Mouse (Mus musculus): ENCODE results near the gene Rnd1. TPM values are rescaled to one million over a fixed set of nuclear protein-coding genes. Genes with fewer than 3 reads are reported as not detected.

The Rnd1 gene
- polyA plus RNA-seq, 1 experiment from 2014 or later, result 12.7 TPM

DNA sequence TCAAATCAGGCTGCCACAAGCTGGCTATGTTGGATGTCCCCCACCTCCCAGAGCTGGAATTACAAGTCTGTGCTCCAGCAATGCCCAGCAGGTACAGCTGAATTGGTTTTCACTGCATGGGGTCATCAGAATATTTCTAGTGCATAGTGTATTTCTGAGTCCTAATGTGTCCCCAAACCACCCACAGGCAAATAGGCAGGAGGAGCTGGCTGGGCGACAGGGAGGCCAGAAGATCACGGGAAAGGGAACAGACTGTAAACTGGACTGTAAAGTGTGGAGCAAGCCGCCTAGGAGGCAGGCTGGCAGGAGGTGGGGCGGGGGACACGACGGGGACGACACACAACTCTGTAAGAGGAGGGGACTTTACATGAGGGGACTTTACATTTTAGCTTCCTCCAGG lies 55.1 kb downstream of the Rnd1 start:
- no peaks in the 10 kb centered on the region for H3K36me3 ChIP-seq
- H3K4me3 ChIP-seq (replicated peaks), result no peak overlapping the region
- H3K27ac ChIP-seq, result no peak overlapping the region
- H3K9ac ChIP-seq (replicated peaks), result 0 out of 2 replicates have a peak overlapping the region, but pooled peaks have one; percentile 8
- H3K4me1 ChIP-seq (replicated peaks), result peaks cover 13% of the 10 kb centered on the region
- no peak for ATAC-seq
- WGBS, result 7% methylated on average over 7 of the region's 7 CpGs
- no peak overlapping the region for H3K4me2 ChIP-seq (replicated peaks)
- 0 out of 2 replicates have a peak, but pooled peaks cover 3% of the 10 kb centered on the region for H3K27me3 ChIP-seq
- no peaks in the 10 kb centered on the region for H3K9me3 ChIP-seq

DNA sequence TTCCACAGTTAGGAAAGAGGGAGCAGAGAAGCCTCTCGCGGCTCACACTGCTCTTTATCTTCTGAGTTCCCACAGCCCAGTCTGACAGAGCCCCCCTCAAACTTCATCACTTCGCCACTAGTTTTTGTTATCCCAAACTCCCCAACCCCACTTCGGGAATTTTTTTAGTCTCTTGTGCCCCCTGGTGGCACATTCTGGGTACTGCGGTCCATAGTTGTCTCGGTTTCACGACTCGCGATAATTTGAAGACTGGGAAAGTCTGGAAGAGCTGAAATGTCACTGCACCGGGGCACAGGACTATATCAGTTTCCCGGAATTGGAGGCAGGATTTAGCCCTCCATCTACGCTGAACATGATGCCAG lies 60.1 kb downstream of the Rnd1 start:
- Histone ChIP-seq H3K4me1 (replicated peaks) (peaks cover 17% of the 10 kb centered on the region), H3K27me3 (0 out of 2 replicates have a peak, but pooled peaks cover 2% of the 10 kb centered on the region), H3K9ac (replicated peaks) (no peak overlapping the region), H3K9me3 (no peaks in the 10 kb centered on the region), H3K27ac (no peak overlapping the region), H3K36me3 (no peaks in the 10 kb centered on the region), H3K4me3 (replicated peaks) (no peak overlapping the region), H3K4me2 (replicated peaks) (0 out of 2 replicates have a peak overlapping the region, but pooled peaks have one; percentile 15)
- peak; percentile 53; the same call in 1 of the 2 replicates for ATAC-seq
- 2% methylated on average over 12 of the region's 12 CpGs for WGBS

GRCm38 (mm10) chr15:98616362-98617175 lies 60.7 kb downstream of the Rnd1 start:
- Histone ChIP-seq H3K4me2 (replicated peaks) (0 out of 2 replicates have a peak overlapping the region, but pooled peaks have one; percentile 15), H3K4me1 (replicated peaks) (peaks cover 16% of the 10 kb centered on the region), H3K27ac (no peak overlapping the region), H3K36me3 (no peaks in the 10 kb centered on the region), H3K4me3 (replicated peaks) (no peak overlapping the region), H3K27me3 (0 out of 2 replicates have a peak, but pooled peaks cover 2% of the 10 kb centered on the region), H3K9me3 (no peaks in the 10 kb centered on the region), H3K9ac (replicated peaks) (no peak overlapping the region)
- 45% methylated on average over 20 of the region's 20 CpGs for WGBS
- no peak for ATAC-seq

DNA sequence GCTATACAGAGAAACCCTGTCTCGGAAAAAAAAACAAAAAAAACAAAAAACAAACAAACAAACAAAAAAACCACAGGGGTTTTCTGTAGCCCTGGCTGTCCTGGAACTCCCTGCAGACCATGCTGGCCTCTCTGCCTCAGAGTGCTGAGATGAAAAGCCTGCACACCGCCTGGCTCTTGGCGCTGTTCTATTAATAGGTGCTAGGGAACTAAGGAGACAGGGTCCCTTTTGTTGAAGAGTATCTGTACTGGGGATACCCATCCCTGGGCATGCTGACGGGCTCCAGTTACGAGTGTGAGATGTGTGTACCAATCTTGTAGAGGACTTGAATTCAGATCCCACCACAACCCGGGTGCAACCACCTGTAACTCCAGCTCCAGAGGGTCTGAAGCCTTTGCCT lies 61.5 kb downstream of the Rnd1 start:
- H3K9ac ChIP-seq (replicated peaks), result no peak overlapping the region
- 67% methylated on average over 6 of the region's 6 CpGs for WGBS
- peaks cover 16% of the 10 kb centered on the region for H3K4me1 ChIP-seq (replicated peaks)
- no peak for ATAC-seq
- H3K4me2 ChIP-seq (replicated peaks), result no peak overlapping the region
- no peak overlapping the region for H3K4me3 ChIP-seq (replicated peaks)
- no peak overlapping the region for H3K27ac ChIP-seq
- H3K36me3 ChIP-seq, result no peaks in the 10 kb centered on the region
- H3K9me3 ChIP-seq, result no peaks in the 10 kb centered on the region
- H3K27me3 ChIP-seq, result 0 out of 2 replicates have a peak, but pooled peaks cover 2% of the 10 kb centered on the region

DNA sequence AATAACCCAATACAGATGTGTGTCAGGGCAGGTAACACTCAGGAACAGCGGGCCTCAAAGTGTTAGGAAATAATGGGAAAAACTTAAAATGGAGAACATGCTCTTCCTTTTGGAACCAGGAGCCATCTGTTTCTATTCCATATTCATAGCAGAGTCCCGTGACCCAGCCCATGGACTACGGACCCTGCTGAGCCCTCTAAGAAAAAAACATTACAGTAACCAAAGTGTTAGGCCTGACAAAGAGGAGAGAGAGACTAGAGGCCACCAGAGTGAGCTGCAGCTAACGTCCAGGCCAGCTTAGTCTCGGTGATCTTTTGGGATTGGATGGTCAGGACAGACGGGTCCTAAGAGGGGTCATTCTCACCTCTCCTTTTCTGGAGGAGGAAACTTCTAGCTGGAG lies 62.3 kb downstream of the Rnd1 start:
- no peaks in the 10 kb centered on the region for H3K36me3 ChIP-seq
- peaks cover 21% of the 10 kb centered on the region for H3K4me1 ChIP-seq (replicated peaks)
- 0 out of 2 replicates have a peak, but pooled peaks cover 2% of the 10 kb centered on the region for H3K27me3 ChIP-seq
- ATAC-seq, result no peak
- H3K9ac ChIP-seq (replicated peaks), result no peak overlapping the region
- no peaks in the 10 kb centered on the region for H3K9me3 ChIP-seq
- H3K4me2 ChIP-seq (replicated peaks), result no peak overlapping the region
- WGBS, result 52% methylated on average over 6 of the region's 6 CpGs
- H3K27ac ChIP-seq, result 0 out of 2 replicates have a peak overlapping the region, but pooled peaks have one; percentile 19
- no peak overlapping the region for H3K4me3 ChIP-seq (replicated peaks)

GRCm38 (mm10) chr15:98614551-98614950 lies 62.7 kb downstream of the Rnd1 start:
- H3K4me2 ChIP-seq (replicated peaks), result no peak overlapping the region
- H3K27me3 ChIP-seq, result 0 out of 2 replicates have a peak, but pooled peaks cover 2% of the 10 kb centered on the region
- no peak overlapping the region for H3K4me3 ChIP-seq (replicated peaks)
- H3K36me3 ChIP-seq, result no peaks in the 10 kb centered on the region
- no peak overlapping the region for H3K9ac ChIP-seq (replicated peaks)
- WGBS, result 51% methylated on average over 9 of the region's 9 CpGs
- no peaks in the 10 kb centered on the region for H3K9me3 ChIP-seq
- ATAC-seq, result no peak
- peak overlapping the region; percentile 14 for H3K27ac ChIP-seq
- peaks cover 24% of the 10 kb centered on the region for H3K4me1 ChIP-seq (replicated peaks)

Other genes starting within 250 kb of the Rnd1 start
- not detected in 2 replicates for gene Olfr282, start 246.2 kb downstream of the Rnd1 start, polyA plus RNA-seq (2015; fragmentation: Nextera tagmentation; extraction: Ambion mirVana)
- gene Olfr281, start 224.9 kb downstream of the Rnd1 start, polyA plus RNA-seq (2015; fragmentation: Nextera tagmentation; extraction: Ambion mirVana), result not detected in 2 replicates
- not detected in 2 replicates for gene OR5BS1P, start 207.6 kb downstream of the Rnd1 start, polyA plus RNA-seq (2015; fragmentation: Nextera tagmentation; extraction: Ambion mirVana)
- not detected in 2 replicates for gene Lalba, start 194.7 kb downstream of the Rnd1 start, polyA plus RNA-seq (2015; fragmentation: Nextera tagmentation; extraction: Ambion mirVana)
- not detected in 2 replicates for gene Olfr279, start 185.1 kb downstream of the Rnd1 start, polyA plus RNA-seq (2015; fragmentation: Nextera tagmentation; extraction: Ambion mirVana)
- gene Kansl2, start 143.2 kb downstream of the Rnd1 start, polyA plus RNA-seq (2015; fragmentation: Nextera tagmentation; extraction: Ambion mirVana), result 149 and 152 TPM in 2 replicates
- 72.7 and 75.1 TPM in 2 replicates for gene Ccnt1, start 106.5 kb downstream of the Rnd1 start, polyA plus RNA-seq (2015; fragmentation: Nextera tagmentation; extraction: Ambion mirVana)
- gene 4930415O20Rik, start 106.5 kb downstream of the Rnd1 start, polyA plus RNA-seq (2015; fragmentation: Nextera tagmentation; extraction: Ambion mirVana), result 0.67 TPM in 1 of 2 replicates, not detected in the other
- gene Adcy6, start 67.4 kb downstream of the Rnd1 start, polyA plus RNA-seq (2015; fragmentation: Nextera tagmentation; extraction: Ambion mirVana), result 10.6 and 13.0 TPM in 2 replicates
- 139 and 157 TPM in 2 replicates for gene Cacnb3, start 46.6 kb downstream of the Rnd1 start, polyA plus RNA-seq (2015; fragmentation: Nextera tagmentation; extraction: Ambion mirVana)
- 28.6 and 29.5 TPM in 2 replicates for gene Ddx23, start 14.6 kb downstream of the Rnd1 start, polyA plus RNA-seq (2015; fragmentation: Nextera tagmentation; extraction: Ambion mirVana)
- 2.6 and 3.2 TPM in 2 replicates for gene Ccdc65, start 30.7 kb upstream of the Rnd1 start, polyA plus RNA-seq (2015; fragmentation: Nextera tagmentation; extraction: Ambion mirVana)
- gene Fkbp11, start 50.7 kb upstream of the Rnd1 start, polyA plus RNA-seq (2015; fragmentation: Nextera tagmentation; extraction: Ambion mirVana), result 3.5 and 4.1 TPM in 2 replicates
- gene Arf3, start 85.8 kb upstream of the Rnd1 start, polyA plus RNA-seq (2015; fragmentation: Nextera tagmentation; extraction: Ambion mirVana), result 57.5 and 66.0 TPM in 2 replicates
- gene Wnt10b, start 100.7 kb upstream of the Rnd1 start, polyA plus RNA-seq (2015; fragmentation: Nextera tagmentation; extraction: Ambion mirVana), result 0.24 TPM in 1 of 2 replicates, not detected in the other
- gene Wnt1, start 112.4 kb upstream of the Rnd1 start, polyA plus RNA-seq (2015; fragmentation: Nextera tagmentation; extraction: Ambion mirVana), result 4.0 and 8.6 TPM in 2 replicates
- gene Ddn, start 132.0 kb upstream of the Rnd1 start, polyA plus RNA-seq (2015; fragmentation: Nextera tagmentation; extraction: Ambion mirVana), result 0.50 and 1.2 TPM in 2 replicates
- gene Prkag1, start 154.1 kb upstream of the Rnd1 start, polyA plus RNA-seq (2015; fragmentation: Nextera tagmentation; extraction: Ambion mirVana), result 83.3 and 89.9 TPM in 2 replicates
- gene Kmt2d, start 193.7 kb upstream of the Rnd1 start, polyA plus RNA-seq (2015; fragmentation: Nextera tagmentation; extraction: Ambion mirVana), result 13.1 and 13.9 TPM in 2 replicates
- gene Rhebl1, start 217.1 kb upstream of the Rnd1 start, polyA plus RNA-seq (2015; fragmentation: Nextera tagmentation; extraction: Ambion mirVana), result 33.0 and 33.9 TPM in 2 replicates
- gene Dhh, start 221.1 kb upstream of the Rnd1 start, polyA plus RNA-seq (2015; fragmentation: Nextera tagmentation; extraction: Ambion mirVana), result 0.48 and 0.82 TPM in 2 replicates
- gene Lmbr1l, start 240.8 kb upstream of the Rnd1 start, polyA plus RNA-seq (2015; fragmentation: Nextera tagmentation; extraction: Ambion mirVana), result 40.7 and 50.1 TPM in 2 replicates